Mouse (Mus musculus): Measurements from ENCODE around the gene 5730507C01Rik. TPM values are rescaled to one million over a fixed set of nuclear protein-coding genes. Genes with fewer than 3 reads are reported as not detected.
"Not testable (repeated sequence)": the region's sequence is repeated elsewhere in the genome, so short reads cannot be mapped to it uniquely, and the experiment has no call there.

The 5730507C01Rik gene
- under 1 TPM; 0.48 to 0.76 TPM for total RNA-seq (2021)
- long read RNA-seq, experiment 1, result 0 reads
- long read RNA-seq, experiment 2, partial matches to known transcripts, result 0 of 1 reads
- long read RNA-seq, experiment 2, other reads (novel, unspliced or antisense), result 0 of 1 reads

- peak; percentile 22 to 41 for DNase-seq (ENCODE audit: low spot score in 2 of 2)
Observed at GRCm38 (mm10) chr12:18514171-18514570, at the start of gene 5730507C01Rik. Gene 5730507C01Rik (plus strand): TSS chr12:18514510.

- DNase-seq (ENCODE audit: low spot score in 2 of 2), result not testable (repeated sequence)
Observed at GRCm38 (mm10) chr12:18514616-18515015, 306 bp downstream of the 5730507C01Rik start.

GRCm38 (mm10) chr12:18515077-18515476, 767 bp downstream of the 5730507C01Rik start:
- DNase-seq (ENCODE audit: low spot score in 2 of 2), result not testable (repeated sequence)
